Mouse (Mus musculus) embryo, embryonic 11.5 days (tissue): ENCODE data around the gene Il1r1.

Experiments
- DNase-seq: peaks from one replicate; pipeline ENCODE4 v3.0.0-alpha.2; 2012; ENCODE audit warnings: low read depth, low spot score

The Il1r1 gene

DNA sequence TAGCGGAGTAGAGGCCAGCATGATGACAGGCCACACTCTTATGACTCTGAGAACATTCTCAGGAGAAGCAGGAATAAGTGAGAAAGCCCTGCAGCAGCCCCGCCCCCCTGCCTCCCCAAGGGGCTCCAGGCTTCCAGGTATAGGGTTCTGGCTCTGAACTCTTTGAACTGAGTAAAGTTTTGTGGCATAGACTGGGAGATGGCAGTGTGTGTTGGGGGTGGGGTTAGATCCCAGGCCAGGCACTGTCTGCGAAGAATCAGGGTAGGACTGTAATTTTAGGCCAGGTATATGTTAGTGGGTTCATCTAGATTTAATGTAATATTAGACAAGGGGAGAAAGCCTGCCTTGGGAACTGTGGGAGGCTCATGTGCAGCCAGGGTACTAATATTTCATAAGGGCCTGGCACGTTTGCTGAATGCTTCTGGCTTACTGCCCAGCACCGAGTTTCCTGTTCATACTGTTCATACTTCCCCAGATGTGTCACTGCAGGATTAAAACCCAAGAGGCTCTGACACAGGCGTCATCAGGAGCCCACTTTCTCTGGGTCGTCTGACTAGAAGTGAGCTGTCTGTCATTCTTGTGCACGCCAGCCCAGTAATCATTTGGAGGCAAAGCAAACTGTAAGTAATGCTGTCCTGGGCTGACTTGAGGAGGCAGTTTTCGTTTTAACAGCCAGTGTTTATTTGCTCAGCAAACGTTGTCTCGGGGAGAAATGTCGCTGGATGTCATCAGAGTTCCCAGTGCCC lies at the start of gene Il1r1:
TSS of gene Il1r1 (plus strand) at position 542 of the 746 bp plus-strand sequence.
- DNase-seq, result no peak

DNA sequence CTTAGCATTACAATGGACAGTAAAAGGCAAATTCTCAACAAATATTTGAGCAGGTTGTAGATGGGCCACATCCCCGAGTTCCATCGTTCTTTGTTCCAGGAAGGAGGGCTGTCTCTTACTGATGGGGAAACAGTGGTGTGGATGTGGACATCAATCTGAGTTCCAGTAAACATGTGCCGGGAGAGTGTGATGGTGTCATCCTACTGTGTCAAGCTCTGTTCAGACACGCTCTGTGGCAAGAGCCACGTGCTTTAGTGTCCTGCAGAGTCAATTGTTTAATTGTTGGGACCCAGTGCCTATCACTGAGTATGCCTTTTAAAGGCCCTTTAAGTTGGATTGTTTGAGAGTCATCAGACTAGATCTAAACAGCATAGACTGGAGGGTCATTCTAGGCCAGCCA lies 49.8 kb upstream of the Il1r1 start:
- no peak for DNase-seq

DNA sequence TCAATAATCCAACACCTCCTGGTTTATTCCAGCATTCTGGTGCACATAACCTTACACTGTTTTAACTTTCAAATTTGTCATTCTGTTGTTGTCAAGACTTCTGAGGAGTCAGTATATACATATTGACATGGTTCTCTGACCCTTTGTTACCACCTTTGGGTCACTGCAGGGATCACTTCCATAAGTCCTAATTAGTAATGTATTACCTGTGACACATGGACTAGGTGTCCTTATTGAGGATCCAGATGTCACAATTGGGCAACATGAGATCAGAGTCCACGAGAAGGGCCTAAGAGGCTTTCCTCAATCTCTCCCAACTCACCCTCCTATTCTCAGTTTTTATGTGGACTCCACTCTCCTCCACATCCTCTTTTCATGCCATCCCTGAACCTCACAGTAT lies 49.1 kb upstream of the Il1r1 start:
- DNase-seq, result no peak

DNA sequence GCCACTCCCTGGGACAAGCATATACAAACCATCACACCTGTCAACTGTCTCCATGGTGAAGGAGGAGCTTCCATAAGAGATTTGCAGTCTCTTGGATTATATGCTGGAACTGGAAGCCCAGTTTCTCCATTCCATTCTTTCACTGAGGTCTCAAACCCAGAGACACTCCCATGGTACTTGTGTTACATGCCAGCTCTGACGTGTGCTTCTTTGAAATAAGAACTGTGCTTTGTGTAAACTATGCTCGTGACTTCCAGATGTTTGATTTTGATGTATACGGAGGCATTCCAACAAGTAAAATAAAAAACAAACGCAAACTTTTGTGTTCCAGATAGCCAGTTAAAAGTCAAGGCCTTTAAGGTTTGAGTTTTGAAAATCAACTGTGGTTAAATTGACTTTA lies 45.8 kb upstream of the Il1r1 start:
- no peak for DNase-seq

DNA sequence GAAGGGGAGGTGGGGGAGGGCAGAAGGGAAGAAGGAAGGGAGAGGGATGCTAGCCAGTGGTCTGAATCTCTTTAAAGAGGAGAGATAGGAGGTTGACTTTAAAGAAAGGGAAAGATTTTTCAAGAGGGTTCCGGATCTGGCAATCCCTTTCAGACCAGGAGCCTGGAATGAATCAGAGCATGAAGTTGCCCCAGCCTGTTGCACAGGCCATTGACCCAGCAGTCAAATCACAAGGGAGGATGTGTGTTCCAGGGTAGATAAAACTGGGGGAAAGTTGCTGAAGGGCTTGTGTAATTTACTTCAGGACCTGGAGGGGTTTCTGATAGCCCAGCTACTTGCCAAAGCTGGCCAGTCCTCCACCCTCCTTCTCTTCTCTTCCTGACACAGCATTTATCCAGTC lies 45.4 kb upstream of the Il1r1 start:
- no peak for DNase-seq

DNA sequence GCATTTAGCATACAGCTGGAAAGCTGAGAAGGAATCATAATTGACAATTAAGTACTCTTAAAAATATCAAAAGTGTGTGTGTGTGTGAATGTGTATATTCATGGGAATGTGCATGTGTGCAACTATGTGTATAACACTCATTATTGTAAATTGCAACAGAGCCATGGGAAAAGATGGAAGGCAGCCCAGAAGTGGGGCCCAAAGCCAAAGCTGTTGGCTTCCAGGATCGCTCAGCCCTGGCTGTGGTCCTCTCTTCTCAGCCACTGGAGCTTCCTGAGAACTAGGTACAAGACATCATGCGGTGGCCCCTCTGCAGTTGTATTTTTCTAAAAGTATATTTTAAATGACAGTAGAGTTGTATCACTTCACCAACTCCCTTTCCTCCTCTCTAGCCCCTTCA lies 44.0 kb upstream of the Il1r1 start:
- no peak for DNase-seq

DNA sequence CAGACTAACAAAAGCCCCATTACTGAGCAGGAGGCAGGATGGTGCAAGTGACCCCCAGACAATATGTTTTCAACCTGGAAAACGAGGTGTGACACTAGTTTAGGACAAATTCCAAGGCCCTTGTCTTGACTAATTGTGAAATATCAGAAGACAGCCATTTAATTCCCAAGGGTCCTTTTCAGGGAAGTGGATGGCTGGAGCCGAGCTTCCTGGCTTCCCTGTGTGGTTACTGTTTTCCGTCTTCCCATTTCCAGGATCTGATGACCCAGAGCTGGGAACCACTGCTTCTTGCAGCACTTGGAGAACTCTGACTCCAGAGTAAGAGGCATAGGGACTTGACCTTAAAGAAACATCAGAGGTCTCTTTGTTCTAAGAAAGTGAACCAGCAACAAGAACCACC lies 43.2 kb upstream of the Il1r1 start:
- no peak for DNase-seq

DNA sequence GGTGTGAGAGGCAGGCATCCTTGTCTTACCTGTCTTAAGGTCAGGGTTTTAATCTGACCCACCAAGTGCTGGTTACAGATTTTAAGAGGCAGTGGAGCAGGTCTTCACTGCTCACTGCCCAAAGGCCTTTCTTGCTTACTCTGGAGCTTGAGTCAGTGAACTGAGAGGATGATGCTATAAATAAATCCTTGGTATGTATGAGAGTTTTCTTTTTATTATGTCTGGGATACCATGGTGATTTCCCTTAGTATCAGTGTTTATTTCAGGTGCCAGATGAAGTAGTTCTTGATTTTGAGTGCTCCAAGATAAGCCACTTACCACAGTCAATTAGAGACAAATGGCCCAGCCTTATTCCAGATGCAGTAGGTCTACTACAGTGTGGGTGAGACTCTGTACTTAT lies 41.5 kb upstream of the Il1r1 start:
- DNase-seq, result no peak

DNA sequence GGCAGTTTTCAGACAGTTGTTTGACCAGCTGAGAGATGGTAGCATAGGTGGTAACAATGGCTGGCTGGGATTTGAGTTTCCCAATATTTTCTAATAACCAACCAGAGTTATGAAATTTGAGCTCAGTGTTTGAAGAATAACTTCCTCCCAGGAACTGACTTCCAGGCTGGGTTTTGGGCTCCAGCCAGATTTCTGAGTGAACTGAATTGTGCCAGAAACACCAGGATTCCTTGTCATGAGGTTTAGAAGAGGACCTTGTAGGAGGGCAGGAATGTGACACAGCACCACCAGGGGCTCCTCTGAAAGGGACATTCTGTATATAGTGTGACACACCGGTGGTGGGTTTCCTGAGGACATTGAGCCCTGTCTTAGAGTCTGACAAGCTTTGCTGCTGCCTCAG lies 36.9 kb upstream of the Il1r1 start:
- no peak for DNase-seq

DNA sequence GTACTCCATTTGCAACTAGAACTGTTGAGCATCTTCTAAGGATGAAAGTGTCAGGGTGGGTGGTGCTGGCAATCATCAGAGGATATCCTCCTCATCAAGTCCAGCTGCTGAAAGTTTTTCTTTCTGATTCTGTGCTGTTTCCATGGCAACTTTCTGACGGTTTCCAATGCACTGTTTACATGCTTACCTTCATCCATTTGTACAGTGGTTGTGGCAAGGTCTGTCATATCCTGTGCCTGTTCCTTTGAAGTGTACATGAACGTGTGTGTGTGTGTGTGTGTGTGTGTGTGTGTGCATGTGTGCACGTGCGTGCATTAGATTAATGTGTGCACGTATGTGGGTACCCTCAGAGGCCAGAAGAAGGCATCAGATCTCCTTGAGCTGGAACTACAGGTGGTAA lies 34.9 kb upstream of the Il1r1 start:
- no peak for DNase-seq

DNA sequence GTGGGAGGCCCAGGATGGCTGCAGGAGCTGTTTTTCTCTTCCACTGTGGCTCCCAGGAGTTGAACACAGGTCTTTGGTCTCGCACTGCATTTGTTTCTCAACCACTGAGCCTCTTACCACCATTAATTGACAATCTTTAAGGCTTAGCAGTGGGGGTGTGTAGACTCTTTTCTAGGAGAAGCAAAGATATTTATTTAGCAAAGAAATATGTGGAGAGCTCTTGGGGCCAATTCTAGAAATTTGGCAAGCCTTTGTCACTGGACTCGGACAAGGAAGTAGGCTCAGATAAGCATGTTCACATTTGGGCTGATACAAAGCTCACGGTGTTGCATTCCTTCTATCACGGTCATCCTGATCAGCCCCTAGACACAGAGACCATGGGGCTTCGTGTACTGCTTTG lies 34.0 kb upstream of the Il1r1 start:
- DNase-seq, result no peak

DNA sequence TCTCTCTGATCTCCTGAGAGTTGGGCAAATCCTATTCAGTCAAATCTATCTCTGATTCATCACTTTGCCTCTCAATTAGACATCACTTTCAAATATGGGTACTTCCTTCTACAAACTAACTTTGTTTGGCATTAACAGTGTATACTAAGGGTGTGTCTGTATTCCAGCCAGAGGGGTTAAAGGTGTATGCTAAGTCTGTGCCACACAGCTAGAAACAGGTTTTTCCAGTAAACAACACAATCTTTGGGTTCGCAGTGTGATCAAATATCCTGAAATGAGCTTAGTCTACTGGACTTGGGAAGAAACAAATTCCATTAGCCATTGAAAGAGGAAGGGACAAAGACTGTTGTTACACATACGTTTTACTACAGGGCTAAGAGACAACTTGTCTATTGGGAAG lies 30.6 kb upstream of the Il1r1 start:
- DNase-seq, result no peak

DNA sequence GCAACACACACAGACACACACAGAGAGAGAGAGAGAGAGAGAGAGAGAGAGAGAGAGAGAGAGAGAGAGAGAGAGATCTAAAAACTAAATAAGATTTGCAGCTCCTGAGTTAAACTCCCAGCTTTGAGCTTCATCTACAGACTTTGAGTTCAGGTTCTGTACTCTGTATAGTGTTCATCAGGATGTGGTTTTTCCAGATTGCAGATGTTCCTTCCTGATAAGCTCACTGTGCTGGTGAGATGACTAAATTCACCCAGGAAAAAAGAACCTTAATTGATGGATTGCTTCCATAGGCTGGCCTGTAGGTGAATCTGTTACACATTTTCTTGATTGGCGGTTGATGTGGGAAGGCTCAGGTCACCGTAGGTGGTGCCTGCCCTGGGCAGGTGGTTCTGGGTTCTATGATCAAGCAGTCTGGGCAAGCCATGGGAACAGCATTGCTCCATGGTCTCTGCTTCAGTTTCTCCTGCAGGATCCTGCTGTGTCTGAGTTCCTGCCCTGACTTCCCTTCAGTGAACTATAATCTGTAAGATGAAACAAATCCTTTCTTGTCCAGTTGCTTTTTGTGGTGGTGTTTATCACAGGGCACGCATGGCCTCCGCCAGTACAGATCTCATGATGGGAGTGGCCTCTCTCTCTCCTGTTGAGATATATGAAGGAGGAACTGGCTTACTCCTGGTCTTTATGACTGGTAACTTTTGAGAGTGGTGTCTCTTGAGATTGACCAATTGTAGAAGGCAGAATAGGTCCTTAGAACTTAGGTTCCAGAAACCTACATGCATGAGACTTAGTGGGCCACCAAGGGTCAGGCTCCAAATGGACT lies 11.3 kb upstream of the Il1r1 start:
- no peak for DNase-seq

DNA sequence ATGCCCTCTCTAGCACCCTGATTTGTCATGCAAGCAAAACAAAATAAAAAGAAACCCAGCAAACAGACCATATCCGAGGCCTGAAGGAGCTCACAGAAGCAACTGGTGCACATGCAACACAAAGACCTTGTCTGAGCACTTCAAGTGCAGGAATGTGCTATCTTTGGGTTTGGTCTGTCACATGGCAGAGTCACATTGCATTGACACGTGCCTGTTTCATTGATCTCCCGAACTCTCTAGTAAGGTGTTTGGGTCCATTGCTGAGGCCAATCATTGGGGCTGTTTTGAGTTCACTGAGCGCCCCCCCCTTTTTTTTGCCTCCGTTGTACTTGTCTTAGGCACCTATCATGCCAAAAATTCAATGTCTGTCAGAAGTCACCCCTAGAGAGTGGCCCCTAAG lies 7.4 kb upstream of the Il1r1 start:
- DNase-seq, result no peak

DNA sequence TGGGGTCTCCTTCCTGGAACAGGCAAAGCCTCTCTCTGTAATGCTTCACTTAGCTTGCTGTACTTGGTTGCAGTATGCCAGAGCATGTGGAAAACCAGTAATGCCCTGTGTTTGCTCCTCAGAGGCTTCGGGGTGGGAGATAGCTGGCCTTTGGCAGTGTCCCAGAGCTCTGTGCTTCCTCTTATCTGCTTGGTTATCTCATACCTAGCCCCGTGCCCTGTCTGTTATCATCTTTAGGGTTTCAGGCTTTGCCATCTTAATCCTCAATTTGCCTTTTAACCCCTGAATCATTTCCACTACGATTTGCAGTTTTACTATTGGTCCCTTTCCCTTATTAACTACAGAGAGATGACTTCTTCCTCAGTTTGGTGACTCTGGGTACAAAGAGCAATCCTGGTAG lies 6.3 kb upstream of the Il1r1 start:
- DNase-seq, result no peak

DNA sequence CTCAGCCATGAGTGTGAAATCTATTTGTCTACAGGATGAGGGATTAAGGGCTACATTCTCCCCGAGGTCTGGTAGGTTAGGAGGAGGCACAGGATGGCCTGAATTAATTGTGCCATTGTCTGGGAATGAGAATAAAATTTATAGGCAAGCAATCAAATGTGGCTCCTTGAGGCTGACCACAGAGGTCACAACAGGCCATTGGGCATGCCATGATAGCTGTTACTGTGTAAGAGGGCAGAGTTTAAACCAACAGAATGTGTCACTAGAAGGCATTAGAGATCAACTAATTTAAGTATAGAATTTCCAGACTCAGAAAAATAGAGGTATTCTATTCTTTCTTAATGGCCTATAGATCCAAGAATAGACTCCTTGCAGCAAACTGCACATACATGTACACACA lies 4.3 kb upstream of the Il1r1 start:
- no peak for DNase-seq

DNA sequence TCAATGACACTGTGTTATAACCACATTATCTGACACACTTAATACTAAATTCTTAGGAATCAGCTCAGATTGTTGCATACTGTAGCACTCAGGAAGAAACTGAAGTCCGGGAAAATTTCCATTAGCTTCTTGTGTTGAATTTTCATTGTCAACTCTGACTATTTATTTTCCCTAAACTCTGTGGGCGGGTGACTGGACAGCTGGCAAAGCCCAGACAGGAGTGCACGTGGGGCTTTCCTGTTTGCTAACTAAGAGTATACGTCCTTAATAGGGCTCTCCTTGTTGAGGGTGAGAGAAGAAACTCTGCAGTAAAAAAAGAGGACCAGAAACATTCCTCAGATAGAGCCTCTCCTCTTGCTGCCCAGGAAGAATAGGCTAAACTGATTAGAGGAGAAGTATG lies 3.0 kb upstream of the Il1r1 start:
- no peak for DNase-seq

DNA sequence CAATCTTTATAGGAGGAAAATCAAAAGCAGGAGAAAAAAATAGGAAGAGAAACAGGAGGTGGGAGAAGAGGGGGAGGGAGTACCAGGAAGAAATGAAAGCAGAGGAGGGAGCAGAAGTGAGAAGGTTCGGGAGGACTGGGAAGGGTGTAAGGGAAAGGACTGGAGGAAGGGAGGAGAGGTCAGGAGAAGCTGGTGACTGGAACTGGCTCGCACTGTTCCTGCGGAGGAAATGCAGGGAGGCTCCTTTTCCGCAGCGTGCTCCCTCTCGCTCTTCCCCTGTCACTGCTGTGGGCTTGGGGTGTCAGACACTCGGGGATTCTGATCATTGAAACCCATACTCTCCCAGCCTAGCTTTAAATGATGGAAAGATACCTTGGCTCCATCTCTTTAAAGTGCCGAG lies 2.2 kb upstream of the Il1r1 start:
- no peak for DNase-seq

DNA sequence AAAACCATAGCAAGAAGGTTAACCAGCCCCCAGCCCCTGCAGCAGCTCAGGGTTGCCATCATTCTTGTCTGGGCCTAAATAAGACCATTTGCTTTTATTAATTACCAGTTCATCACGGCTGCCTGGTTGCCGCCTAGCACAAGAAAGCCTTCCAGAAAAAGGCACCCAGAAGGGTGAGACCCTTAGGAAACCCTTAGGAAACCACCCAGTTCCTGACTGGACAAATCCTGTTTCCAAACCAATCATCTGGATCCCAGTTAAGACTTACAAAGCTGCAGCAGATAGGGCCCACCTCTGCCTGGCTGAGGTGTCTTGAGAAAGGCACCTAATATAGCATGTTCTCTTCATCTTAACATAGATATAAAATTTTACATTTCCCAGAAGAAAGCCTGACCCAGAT lies 1.3 kb upstream of the Il1r1 start:
- DNase-seq, result no peak

DNA sequence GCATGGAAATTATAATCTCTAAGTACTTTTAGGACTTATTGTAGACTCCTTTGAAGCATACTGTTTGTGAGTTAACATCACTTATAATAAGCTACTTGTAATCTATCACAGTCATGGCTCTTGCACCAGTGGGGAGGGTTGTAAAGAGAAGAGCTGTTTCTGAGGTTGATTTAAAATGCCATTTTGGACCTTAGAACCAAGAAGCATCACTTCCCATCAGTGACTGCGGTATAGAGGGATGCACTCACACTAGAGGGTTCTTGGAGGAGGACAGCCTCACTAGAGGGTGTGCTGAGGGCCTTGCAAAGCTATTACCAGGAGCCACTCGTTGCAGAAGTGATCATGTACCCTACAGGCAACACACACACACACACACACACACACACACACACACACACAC lies 700 bp downstream of the Il1r1 start:
- no peak for DNase-seq

DNA sequence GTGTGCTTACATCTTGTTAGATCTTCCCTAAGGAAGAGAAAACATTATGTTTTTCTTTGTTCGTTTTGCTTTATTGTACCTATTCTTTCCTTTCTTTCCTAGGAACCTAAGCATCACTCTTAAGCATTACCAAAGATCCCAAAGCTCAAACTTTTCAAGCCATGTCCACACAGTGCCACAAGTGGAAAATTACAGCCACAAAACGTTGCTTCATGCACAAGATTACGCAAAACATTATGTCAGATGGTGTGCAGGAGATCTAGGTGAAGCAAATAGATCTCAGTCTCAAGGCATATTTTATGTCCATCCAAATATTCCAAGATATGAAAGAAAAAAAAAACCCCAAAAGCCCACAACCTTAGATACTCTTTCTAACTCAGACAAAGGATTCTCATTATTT lies 4.2 kb downstream of the Il1r1 start:
- no peak for DNase-seq

DNA sequence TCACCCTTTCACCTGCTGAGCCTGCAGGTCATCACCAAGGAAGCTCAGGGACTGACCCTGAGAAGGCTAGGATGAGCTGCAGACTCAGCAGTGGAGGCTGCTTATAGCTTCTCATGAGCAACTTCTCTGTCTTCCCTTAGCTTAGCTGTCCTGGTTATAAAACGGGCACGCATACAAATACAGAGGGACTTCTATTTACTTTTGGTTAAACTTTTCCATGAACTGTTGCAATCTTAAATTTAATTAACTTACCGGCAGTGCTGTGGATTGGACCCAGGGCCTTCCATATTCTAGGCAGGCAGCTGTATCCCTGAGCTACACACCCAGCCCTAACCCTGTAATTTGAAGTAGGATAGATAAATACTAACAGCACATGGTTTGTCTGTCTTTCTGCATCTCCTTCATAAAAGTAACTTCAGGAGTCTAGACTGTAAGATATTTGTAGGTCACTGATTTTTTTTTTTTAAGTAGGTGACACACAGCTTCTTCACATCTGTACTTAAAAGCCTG lies 4.9 kb downstream of the Il1r1 start:
- DNase-seq, result no peak

DNA sequence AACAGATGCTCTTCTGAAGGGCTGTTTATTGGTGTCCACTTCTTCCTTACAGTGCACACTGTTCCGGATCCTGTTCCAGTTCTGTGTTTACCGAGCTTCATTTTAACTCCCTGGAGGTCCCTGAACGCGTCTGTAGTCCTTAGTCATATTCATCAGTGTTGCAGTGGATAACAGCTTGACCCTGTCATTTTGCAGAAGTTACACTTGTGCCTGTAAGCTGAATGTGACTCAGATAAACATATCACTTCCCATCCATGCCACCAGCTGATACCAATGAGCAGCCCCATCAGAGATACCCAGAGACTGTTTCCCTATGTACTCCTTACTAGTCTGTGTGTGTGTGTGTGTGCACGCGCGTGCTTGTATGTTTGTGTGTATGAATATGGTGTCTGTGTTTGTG lies 5.5 kb downstream of the Il1r1 start:
- DNase-seq, result no peak
